Mouse (Mus musculus): ENCODE measurements around the gene Epb41l1.

DNA sequence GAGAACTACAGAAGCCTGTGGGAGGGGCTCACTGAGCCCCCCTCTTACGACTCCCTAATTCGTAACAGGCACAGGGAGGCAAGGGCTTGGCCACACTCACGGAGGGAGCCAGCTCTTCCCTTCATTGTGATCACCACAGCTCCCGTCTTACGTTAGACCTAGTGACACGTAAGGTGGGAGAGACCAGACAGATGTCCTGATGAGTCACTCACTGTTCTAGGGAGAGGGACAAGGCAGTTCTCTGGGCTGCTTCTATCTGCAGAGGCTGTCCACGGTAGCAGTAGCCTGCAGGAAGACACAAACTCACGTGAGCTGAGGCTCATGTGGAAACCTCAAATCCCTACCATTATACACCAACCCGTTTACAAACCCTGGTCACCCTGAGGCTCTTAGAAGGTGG is 73.8 kb downstream of the Epb41l1 start:
- TF ChIP-seq CTCF (IDR thresholded peaks at IDR 0.05; ENCODE audit: extremely low read depth, insufficient read depth, low read length) (no peak), POLR2A (IDR thresholded peaks at IDR 0.05; ENCODE audit: extremely low read depth, insufficient read depth, low read length) (no peak)

Measured in cortical plate, adult 2 months (tissue).